Mouse (Mus musculus) midbrain, postnatal 0 days (tissue): ENCODE data around the gene Amotl1. TPM values are rescaled to one million over a fixed set of nuclear protein-coding genes. Genes with fewer than 3 reads are reported as not detected.
A peak's percentile ranks its signal among the peaks of the same experiment; 100 is the strongest.

Experiments used
- ATAC-seq: fragments of 200-750 bp; cut with Nextera tagmentation; 2 replicates; pipeline ENCODE4 v1.8.0; 2017; ENCODE audit warnings: moderate number of reproducible peaks, mild to moderate bottlenecking, moderate TSS enrichment, moderate library complexity; ENCODE audit not compliant: low FRiP score
- DNase-seq: peaks from one replicate; pipeline ENCODE4 v3.0.0-alpha.2; 2015; ENCODE audit warnings: low spot score
- H3K27ac ChIP-seq: fragments of 300-500 bp; sonication (generic); 2 replicates; pipeline ENCODE4 v1.5.1; 2014; ENCODE audit warnings: low read depth, mild to moderate bottlenecking, low read length, mixed read lengths
- H3K27me3 ChIP-seq: fragments of 300-500 bp; sonication (generic); 2 replicates; pipeline ENCODE4 v1.6.1; 2014; ENCODE audit warnings: low read length, control low read depth, mixed read lengths; ENCODE audit not compliant: insufficient read depth
- H3K36me3 ChIP-seq: fragments of 300-500 bp; sonication (generic); 2 replicates; pipeline ENCODE4 v1.6.1; 2014; ENCODE audit warnings: low read length, control low read depth, mixed read lengths; ENCODE audit not compliant: insufficient read depth
- H3K4me1 ChIP-seq: fragments of 300-500 bp; sonication (generic); 2 replicates; pipeline ENCODE4 v1.6.1; 2014; ENCODE audit warnings: mild to moderate bottlenecking, control low read depth, antibody characterized with exemption, low read length, mixed read lengths; ENCODE audit not compliant: insufficient read depth
- H3K4me2 ChIP-seq: fragments of 300-500 bp; sonication (generic); 2 replicates; pipeline ENCODE4 v1.6.1; 2014; ENCODE audit warnings: low read depth, mild to moderate bottlenecking, low read length, mixed read lengths; ENCODE audit not compliant: poor library complexity, severe bottlenecking
- H3K4me3 ChIP-seq: fragments of 300-500 bp; sonication (generic); 2 replicates; pipeline ENCODE4 v1.5.1; 2014; ENCODE audit warnings: low read depth, mild to moderate bottlenecking, low read length, moderate library complexity
- H3K9ac ChIP-seq: fragments of 300-500 bp; sonication (generic); replicated peaks from 2 replicates; pipeline ENCODE4 v1.6.1; 2014; ENCODE audit warnings: mild to moderate bottlenecking, low read length, moderate library complexity, mixed read lengths; ENCODE audit not compliant: poor library complexity, severe bottlenecking
- H3K9me3 ChIP-seq: fragments of 300-500 bp; sonication (generic); 2 replicates; pipeline ENCODE4 v1.6.1; 2016; ENCODE audit warnings: low read length, control low read depth
- CTCF ChIP-seq: IDR thresholded peaks from 2 replicates; pipeline ENCODE4 v1.5.1; 2016; ENCODE audit warnings: antibody characterized with exemption, mild to moderate bottlenecking
- WGBS: fragments of 180-500 bp; shearing (Covaris S2); extraction: QIAGEN DNeasy Blood & Tissue Kit; methylation state at CpG from one replicate; pipeline ENCODE4 v1.1.7; 2014; 5-methylcytosine and 5-hydroxymethylcytosine counted together
- polyA plus RNA-seq: library from polyadenylated mRNA; unstranded; fragments of >200 nt; fragmentation: Nextera tagmentation; extraction: Ambion mirVana; gene quantifications from 2 replicates; pipeline ENCODE4 v1.2.1, GENCODE M21; 2015
- total RNA-seq: library from RNA; depleted of rRNA; stranded (reverse); fragments of >200 nt; gene quantifications from 2 replicates; pipeline ENCODE4 v1.2.3, GENCODE M21; 2014; rRNA removed

The Amotl1 gene
- 26.2 and 30.8 TPM in 2 replicates for total RNA-seq
- polyA plus RNA-seq = 5.4 and 5.8 TPM in 2 replicates

DNA sequence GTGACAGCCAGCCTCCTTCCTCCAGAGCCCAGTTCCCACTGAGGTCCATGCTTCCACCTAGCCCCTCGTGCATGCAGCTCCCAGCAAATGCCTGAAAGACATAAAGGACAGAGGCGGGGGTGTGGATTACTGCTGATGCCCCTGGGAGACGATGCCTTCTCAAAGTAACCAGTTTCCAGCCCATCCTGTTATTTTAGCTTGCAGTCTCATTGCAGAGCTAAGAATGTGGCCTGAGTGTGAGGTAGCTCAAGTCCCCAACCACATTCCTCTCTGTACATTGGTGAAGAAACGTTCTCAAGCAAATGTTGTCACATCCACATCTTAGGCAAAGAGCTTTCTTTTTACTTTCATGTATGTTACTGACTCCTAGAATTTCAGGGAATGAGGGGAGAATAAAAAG is at the start of gene Amotl1:
Amotl1 (minus strand) TSS at position 101 of the 400 bp plus-strand sequence.
- no peak within 1 kb of the TSS for H3K4me2 ChIP-seq
- DNase-seq (no peak), ATAC-seq (no peak)
- no peaks in the 10 kb centered on the region for H3K9me3 ChIP-seq
- no peak within 1 kb of the TSS for H3K9ac ChIP-seq
- 61% methylated on average over 4 of the region's 4 CpGs for WGBS
- TF ChIP-seq CTCF = no peak
- H3K4me3 ChIP-seq = no peak within 1 kb of the TSS
- no peaks in the 10 kb centered on the region for H3K27me3 ChIP-seq
- peaks cover 9% of the 10 kb centered on the region; the same call in 1 of the 2 replicates for H3K4me1 ChIP-seq
- no peak within 1 kb of the TSS for H3K27ac ChIP-seq
- no peaks in the 10 kb centered on the region for H3K36me3 ChIP-seq

DNA sequence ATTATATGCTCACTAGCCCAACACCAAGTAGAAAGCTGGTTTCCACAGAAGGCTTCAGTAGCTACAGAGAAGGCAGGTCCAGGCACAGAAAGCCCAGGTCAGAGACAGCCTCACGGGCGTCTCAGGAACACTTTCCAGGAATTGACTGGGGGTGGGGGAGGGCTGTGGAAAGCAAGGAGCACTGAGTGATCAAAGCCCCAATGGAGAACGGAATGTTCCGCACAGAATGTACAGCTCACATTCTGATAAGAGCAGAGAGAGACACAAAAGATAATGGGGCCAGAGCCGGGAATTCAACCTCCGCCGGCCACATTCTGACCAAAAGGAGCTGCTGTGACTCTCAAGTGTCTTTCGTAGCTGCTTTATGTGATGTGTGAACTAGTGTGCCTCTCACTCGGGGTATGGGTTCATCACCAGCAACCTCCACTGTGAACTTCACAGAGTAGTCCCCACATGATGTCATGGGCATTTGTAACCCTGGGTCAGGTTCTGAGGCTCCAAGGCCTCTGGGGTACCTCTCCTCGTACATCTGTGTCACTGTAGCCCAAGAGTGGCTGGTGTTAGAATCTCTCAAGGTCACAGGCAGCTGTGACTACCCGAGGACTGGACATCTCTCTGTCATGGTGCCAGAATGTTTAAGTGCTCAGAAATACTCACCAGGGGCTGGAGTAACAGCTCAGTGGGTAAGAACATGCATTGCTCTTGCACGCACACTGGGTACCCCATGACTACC is 44.7 kb upstream of the Amotl1 start:
- no peak overlapping the region for H3K27ac ChIP-seq
- no peak for TF ChIP-seq CTCF
- no peaks in the 10 kb centered on the region for H3K27me3 ChIP-seq
- H3K36me3 ChIP-seq = no peaks in the 10 kb centered on the region
- DNase-seq (no peak), ATAC-seq (no peak)
- no peak overlapping the region for H3K4me2 ChIP-seq
- H3K4me3 ChIP-seq = no peak overlapping the region
- 76% methylated on average over 12 of the region's 12 CpGs for WGBS
- no peaks in the 10 kb centered on the region for H3K4me1 ChIP-seq
- H3K9ac ChIP-seq = no peak overlapping the region
- no peaks in the 10 kb centered on the region for H3K9me3 ChIP-seq

DNA sequence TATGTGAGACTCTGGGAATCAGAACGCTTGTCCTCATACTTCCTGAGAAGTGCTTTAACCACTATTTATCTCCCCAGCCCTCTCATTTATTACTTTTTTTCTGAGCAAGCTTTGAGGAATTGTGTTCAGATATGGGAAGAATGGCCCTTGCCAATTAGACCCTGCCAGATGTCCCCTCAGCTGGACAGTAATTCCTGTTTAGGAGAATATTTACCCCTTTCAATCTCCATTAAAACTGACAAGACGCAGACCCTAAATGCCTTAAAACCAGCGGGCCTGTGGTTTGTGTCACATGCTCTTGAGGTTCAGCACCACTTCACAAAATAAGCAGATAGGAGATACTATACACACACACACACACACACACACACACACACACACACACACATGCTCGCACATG is 39.5 kb upstream of the Amotl1 start:
- Histone ChIP-seq H3K27ac (no peak overlapping the region), H3K27me3 (no peaks in the 10 kb centered on the region), H3K9me3 (no peaks in the 10 kb centered on the region), H3K4me2 (no peak overlapping the region), H3K4me3 (no peak overlapping the region), H3K4me1 (no peaks in the 10 kb centered on the region), H3K36me3 (no peaks in the 10 kb centered on the region), H3K9ac (no peak overlapping the region)
- no peak for DNase-seq
- no peak for ATAC-seq
- no peak for TF ChIP-seq CTCF
- WGBS = 79% methylated on average over 4 of the region's 4 CpGs

DNA sequence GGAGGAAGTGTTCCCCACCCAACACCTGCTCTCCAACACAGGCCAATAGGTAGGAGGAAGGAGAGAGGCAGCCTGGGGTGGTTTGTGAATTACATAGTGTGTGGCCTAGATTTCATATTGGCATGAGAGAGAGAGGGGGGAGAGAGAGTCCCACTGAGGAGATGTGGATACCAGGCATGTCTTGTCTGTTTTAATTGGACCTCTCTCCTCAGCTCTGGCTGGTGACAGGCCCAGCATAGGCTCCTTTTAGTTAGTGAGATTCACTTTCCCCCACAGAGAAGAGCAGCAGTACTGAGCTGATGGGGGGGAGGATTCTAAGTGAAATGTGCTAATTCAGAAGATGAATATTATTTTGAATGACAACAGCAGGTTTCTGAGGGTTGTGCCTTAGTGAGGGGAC is 37.9 kb upstream of the Amotl1 start:
- no peaks in the 10 kb centered on the region for H3K36me3 ChIP-seq
- H3K4me1 ChIP-seq = no peaks in the 10 kb centered on the region
- no peak overlapping the region for H3K9ac ChIP-seq
- H3K4me2 ChIP-seq = no peak overlapping the region
- H3K9me3 ChIP-seq = no peaks in the 10 kb centered on the region; the same call in 1 of the 2 replicates
- no peak overlapping the region for H3K27ac ChIP-seq
- no peak for TF ChIP-seq CTCF
- ATAC-seq (0 out of 2 replicates have a peak, but pooled peaks have one; percentile 33), DNase-seq (no peak)
- H3K4me3 ChIP-seq = no peak overlapping the region
- no peaks in the 10 kb centered on the region for H3K27me3 ChIP-seq

- WGBS = 73% methylated on average over 2 of the region's 2 CpGs
- H3K27me3 ChIP-seq = no peaks in the 10 kb centered on the region
- no peak overlapping the region for H3K4me2 ChIP-seq
- TF ChIP-seq CTCF = no peak
- H3K27ac ChIP-seq = no peak overlapping the region
- no peak overlapping the region for H3K4me3 ChIP-seq
- no peaks in the 10 kb centered on the region; the same call in 1 of the 2 replicates for H3K9me3 ChIP-seq
- no peaks in the 10 kb centered on the region for H3K36me3 ChIP-seq
- no peak overlapping the region for H3K9ac ChIP-seq
- no peak for DNase-seq
- H3K4me1 ChIP-seq = no peaks in the 10 kb centered on the region
- ATAC-seq = no peak
These were observed 35.7 kb upstream of the Amotl1 start for GRCm38 (mm10) chr9:14680584-14680983.
